Mouse (Mus musculus) lung, adult 2 months (tissue): ENCODE measurements around the gene Limch1.

Source experiments
- CTCF ChIP-seq: fragments of 200-500 bp; IDR thresholded peaks from 2 replicates; pipeline ENCODE4 v1.5.1; 2011; ENCODE audit warnings: mild to moderate bottlenecking, low read length, control low read depth; ENCODE audit not compliant: insufficient read depth
- POLR2A ChIP-seq: fragments of 200-500 bp; IDR thresholded peaks from 2 replicates; pipeline ENCODE4 v1.6.1; 2011; ENCODE audit warnings: low read depth, mild to moderate bottlenecking, control low read depth, low read length, borderline replicate concordance; ENCODE audit errors: extremely low read depth

DNA sequence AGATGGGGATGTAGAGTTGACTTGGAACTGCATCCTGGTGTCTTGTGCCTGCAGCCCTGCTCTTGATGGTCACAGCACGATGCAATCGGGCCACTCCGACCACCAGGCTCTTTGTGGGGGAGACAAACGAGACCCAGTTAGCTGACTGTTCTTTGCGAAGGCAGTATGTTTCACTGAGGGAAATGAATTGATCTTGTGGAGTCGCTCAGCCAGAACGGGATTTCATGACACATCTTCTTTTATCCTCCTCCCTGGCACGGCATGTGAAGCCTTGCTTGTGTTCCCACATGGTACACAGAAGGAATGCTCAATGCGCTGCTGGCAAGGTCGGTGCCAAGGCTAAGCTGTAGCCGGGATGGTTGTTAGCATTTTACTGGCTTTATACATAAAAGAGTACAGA lies 143.7 kb downstream of the Limch1 start:
- TF ChIP-seq POLR2A, result no peak
- no peak for TF ChIP-seq CTCF
